Comparison of ENCODE assay signal across 37 mouse cellular contexts in the genomic region with DNA sequence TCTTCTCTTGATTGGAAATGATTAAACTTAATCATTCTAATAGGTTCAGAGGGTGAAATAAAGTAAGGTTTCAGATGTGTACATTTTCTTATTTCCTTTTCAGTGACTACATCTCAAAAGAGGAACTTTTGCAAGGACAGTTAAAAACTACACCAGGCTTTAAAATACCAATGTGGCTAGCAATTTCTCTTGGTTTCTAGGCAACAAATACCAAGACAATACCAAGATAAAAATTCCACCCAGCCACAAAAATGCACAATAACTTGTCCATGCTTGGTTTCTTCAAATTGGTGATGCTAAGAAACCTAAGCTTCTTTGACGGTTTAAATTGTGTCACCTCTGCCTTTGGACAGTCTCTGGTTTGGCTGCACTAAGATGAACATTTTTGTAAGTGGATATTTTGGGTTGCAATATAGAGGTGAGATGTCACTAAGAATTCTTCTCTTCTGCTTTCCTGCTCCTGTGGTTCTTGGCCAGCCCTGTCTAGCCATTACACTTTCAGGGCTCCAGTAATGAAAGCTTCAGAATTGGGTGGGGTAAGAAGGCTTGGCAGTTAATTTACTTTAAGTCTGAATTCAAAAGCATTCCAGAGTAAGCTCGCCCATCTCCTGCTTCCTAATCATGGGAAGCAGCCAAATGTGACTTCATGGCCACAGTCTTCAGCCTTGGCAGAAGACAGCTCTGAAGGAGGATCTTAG. TPM values are rescaled to one million over a fixed set of nuclear protein-coding genes. Genes with fewer than 3 reads are reported as not detected.
DNase-seq lines count a peak whose midpoint lies in the region; ATAC-seq and TF ChIP-seq lines count a peak whose summit lies in the region.
"Had no signal": no experiment of that assay in that cellular context is flagged by ENCODE, and none has a peak within 500 bp of the region (broad histone marks: within the 10 kb centered on the region; RNA-seq: fewer than 3 reads in every experiment).

No protein-coding gene starts in this region.

- no peak overlapping the region for H3K27ac ChIP-seq in lung, embryonic 14.5 days (ENCODE audit: low read depth)
- no peak overlapping the region for H3K27ac ChIP-seq in forebrain, embryonic 13.5 days
- H3K27ac ChIP-seq: forebrain, embryonic 10.5 days; heart, embryonic 10.5 days; heart, embryonic 15.5 days; hindbrain, embryonic 13.5 days; layer of hippocampus, adult 2 months; left cerebral cortex, adult 2 months; limb, embryonic 13.5 days; midbrain, embryonic 10.5 days; midbrain, embryonic 15.5 days; stomach, postnatal 0 days had no signal

- no peak overlapping the region for H3K4me2 ChIP-seq in lung, embryonic 14.5 days
- H3K4me2 ChIP-seq in forebrain, embryonic 13.5 days = no peak overlapping the region
- H3K4me2 ChIP-seq: heart, embryonic 15.5 days; hindbrain, embryonic 13.5 days; limb, embryonic 13.5 days; liver, embryonic 11.5 days; midbrain, embryonic 15.5 days had no signal

- WGBS in lung, embryonic 14.5 days = 39% methylated on average over 2 of the region's 2 CpGs
- 31% methylated on average over 2 of the region's 2 CpGs for WGBS in lung, adult 2 months
- 46% methylated on average over 2 of the region's 2 CpGs for WGBS in forebrain, embryonic 13.5 days

- ATAC-seq in lung, embryonic 14.5 days (ENCODE audit: insufficient read depth) = no peak
- ATAC-seq in Patski = peak; percentile 93
- peak; percentile 46 for ATAC-seq in granulocyte monocyte progenitor cell, adult 5-6 weeks (replicated peaks; ENCODE audit: poor library complexity, severe bottlenecking)
- ATAC-seq in forebrain, embryonic 13.5 days = no peak
- ATAC-seq: forebrain, postnatal 0 days; inflammation-experienced regulatory T-cells, adult 6 months; lung, postnatal 0 days; midbrain, embryonic 15.5 days had no signal

- POLR2A ChIA-PET in Patski (lab: Charles Lee) = no interaction called here

- peak; percentile 17 for DNase-seq in lung, embryonic 14.5 days
- DNase-seq in lung, adult 2 months = no peak
- peak; percentile 46 for DNase-seq in Patski (ENCODE audit: low read depth, low spot score)
- DNase-seq in right cerebral cortex, postnatal 25 days = no peak
- DNase-seq in T-cell, adult 2 months (ENCODE audit: low spot score) = no peak
- DNase-seq: B cell, adult 2 months; cerebellum, adult 2 months; cerebellum, postnatal 14 days; forebrain, postnatal 0 days; gastrocnemius, postnatal 10 days; heart, postnatal 36 days; kidney, adult 2 months; right cerebral cortex, postnatal 4 days; thymus, adult 2 months; thymus, postnatal 36 days had no signal

- no peak overlapping the region for H3K9ac ChIP-seq in lung, embryonic 14.5 days
- no peak overlapping the region for H3K9ac ChIP-seq in forebrain, embryonic 13.5 days
- H3K9ac ChIP-seq: forebrain, postnatal 0 days; heart, embryonic 15.5 days; hindbrain, embryonic 13.5 days; limb, embryonic 13.5 days; midbrain, embryonic 15.5 days had no signal

- CTCF ChIA-PET in Patski (lab: Charles Lee) = interaction anchor here (0.9 to 2.1 kb wide), 8 partner anchors 11 to 265 kb away, joined by 3 to 5 read pairs (median 4); no protein-coding TSS in a partner anchor

- TF ChIP-seq CTCF in lung, embryonic 14.5 days (IDR thresholded peaks at IDR 0.05; ENCODE audit: low read depth) = no peak
- no peak for TF ChIP-seq CTCF in lung, adult 2 months (IDR thresholded peaks at IDR 0.05; ENCODE audit: insufficient read depth, low read length)
- TF ChIP-seq CTCF in Patski (IDR thresholded peaks at IDR 0.05) = no peak

- H3K9me3 ChIP-seq in lung, embryonic 14.5 days (ENCODE audit: low read depth, low read length) = no peaks in the 10 kb centered on the region
- H3K9me3 ChIP-seq in forebrain, embryonic 13.5 days (replicated peaks) = no peaks in the 10 kb centered on the region
- H3K9me3 ChIP-seq: forebrain, embryonic 10.5 days; heart, embryonic 10.5 days; heart, embryonic 15.5 days; hindbrain, embryonic 13.5 days; limb, embryonic 13.5 days; midbrain, embryonic 10.5 days; midbrain, embryonic 15.5 days had no signal

- in situ Hi-C loops in Patski (cut with MboI; ENCODE audit: low pct_unique_long_range_greater_than_20kb) = loop anchor here (5.0 to 10.0 kb wide), 2 partner anchors 238 to 470 kb away; no protein-coding TSS in a partner anchor

- H3K36me3 ChIP-seq in lung, embryonic 14.5 days (ENCODE audit: insufficient read depth) = no peaks in the 10 kb centered on the region
- no peaks in the 10 kb centered on the region for H3K36me3 ChIP-seq in forebrain, embryonic 13.5 days (ENCODE audit: poor library complexity, severe bottlenecking)
- H3K36me3 ChIP-seq: forebrain, embryonic 10.5 days; heart, embryonic 10.5 days; heart, embryonic 15.5 days; hindbrain, embryonic 13.5 days; limb, embryonic 13.5 days; midbrain, embryonic 10.5 days; midbrain, embryonic 15.5 days had no signal

- no peak overlapping the region for H3K4me3 ChIP-seq in lung, embryonic 14.5 days (ENCODE audit: low read depth, low read length)
- H3K4me3 ChIP-seq in lung, adult 2 months (replicated peaks; ENCODE audit: extremely low read depth, low read depth, low read length) = no peak overlapping the region
- no peak overlapping the region for H3K4me3 ChIP-seq in forebrain, embryonic 13.5 days
- H3K4me3 ChIP-seq: forebrain, embryonic 10.5 days; heart, embryonic 10.5 days; heart, embryonic 15.5 days; hindbrain, embryonic 13.5 days; layer of hippocampus, adult 2 months; left cerebral cortex, adult 2 months; limb, embryonic 13.5 days; midbrain, embryonic 10.5 days; midbrain, embryonic 15.5 days had no signal

- H3K4me1 ChIP-seq in lung, embryonic 14.5 days (ENCODE audit: insufficient read depth) = no peaks in the 10 kb centered on the region
- H3K4me1 ChIP-seq in lung, adult 2 months (ENCODE audit: control insufficient read depth, insufficient read depth, low read length) = no peaks in the 10 kb centered on the region; the same call in 1 of the 2 replicates
- no peaks in the 10 kb centered on the region for H3K4me1 ChIP-seq in forebrain, embryonic 13.5 days
- H3K4me1 ChIP-seq: heart, embryonic 10.5 days; hindbrain, embryonic 13.5 days; limb, embryonic 13.5 days; midbrain, embryonic 15.5 days had no signal

- TF ChIP-seq POLR2A in lung, adult 2 months (IDR thresholded peaks at IDR 0.05; ENCODE audit: borderline replicate concordance, extremely low read depth, low read depth, low read length) = no peak

- no peaks in the 10 kb centered on the region for H3K27me3 ChIP-seq in lung, embryonic 14.5 days (ENCODE audit: insufficient read depth, low read length)
- H3K27me3 ChIP-seq in Patski = no peaks in the 10 kb centered on the region
- H3K27me3 ChIP-seq in forebrain, embryonic 13.5 days = no peaks in the 10 kb centered on the region
- H3K27me3 ChIP-seq: heart, embryonic 15.5 days; hindbrain, embryonic 13.5 days; limb, embryonic 13.5 days; midbrain, embryonic 15.5 days had no signal

RNA-seq across cellular contexts. Expression of a gene that starts 56.8 kb away (rescaled TPM):
- polyA plus RNA-seq in lung, embryonic 14.5 days (2014; fragmentation: Nextera tagmentation; extraction: Ambion mirVana) = not detected in 2 replicates
- 0.11 TPM in 1 of 2 replicates, not detected in the other for polyA plus RNA-seq in lung, adult 2 months (2012; rRNA removed)
- 0.28 TPM for polyA plus RNA-seq in Patski (2021)
- total RNA-seq in granulocyte monocyte progenitor cell, adult 5-6 weeks (2014; fragmentation: Nextera tagmentation) = not detected in 2 replicates
- total RNA-seq in granulocyte monocyte progenitor cell, adult 5-6 weeks (2017) = not detected in 2 replicates
- polyA plus RNA-seq in forebrain, embryonic 13.5 days (2015; fragmentation: Nextera tagmentation; extraction: Ambion mirVana) = not detected in 2 replicates
- total RNA-seq: gastrocnemius, postnatal 10 days; heart, postnatal 36 days; layer of hippocampus, adult 2 months; left cerebral cortex, adult 2 months; left cerebral cortex, postnatal 36 days had no signal
- polyA plus RNA-seq: embryonic facial prominence, embryonic 11.5 days; forebrain, embryonic 10.5 days; forebrain, postnatal 0 days; gonadal fat pad, adult 2 months; heart, embryonic 10.5 days; heart, embryonic 15.5 days; hindbrain, embryonic 13.5 days; kidney, adult 2 months; kidney, embryonic 16.5 days; limb, embryonic 13.5 days; liver, embryonic 11.5 days; liver, embryonic 16.5 days; lung, postnatal 0 days; midbrain, embryonic 10.5 days; midbrain, embryonic 15.5 days; neural tube, embryonic 11.5 days had no signal

RNA-seq across cellular contexts. Expression of a gene that starts 58.9 kb away (rescaled TPM):
- polyA plus RNA-seq in lung, embryonic 14.5 days (2014; fragmentation: Nextera tagmentation; extraction: Ambion mirVana) = 0.08 and 0.11 TPM in 2 replicates
- polyA plus RNA-seq in lung, adult 2 months (2012; rRNA removed) = 0.92 and 1.1 TPM in 2 replicates
- polyA plus RNA-seq in Patski (2021) = not detected
- 5.3 and 8.6 TPM in 2 replicates for total RNA-seq in granulocyte monocyte progenitor cell, adult 5-6 weeks (2014; fragmentation: Nextera tagmentation)
- 2.9 and 3.4 TPM in 2 replicates for total RNA-seq in granulocyte monocyte progenitor cell, adult 5-6 weeks (2017)
- not detected in 2 replicates for polyA plus RNA-seq in forebrain, embryonic 13.5 days (2015; fragmentation: Nextera tagmentation; extraction: Ambion mirVana)
- total RNA-seq: layer of hippocampus, adult 2 months; layer of hippocampus, postnatal 14 days had no signal
- polyA plus RNA-seq: lung, postnatal 0 days had no signal

Comparison
In these comparisons a context has a peak if more than half of its experiments do, and no peak if none do; other contexts are left out.
1. DNase-seq: peak in lung, embryonic 14.5 days (single experiment) and Patski (single experiment); none in lung, adult 2 months (single experiment), right cerebral cortex, postnatal 25 days (single experiment) and T-cell, adult 2 months (single experiment).
2. ATAC-seq: peak in Patski (single experiment) and granulocyte monocyte progenitor cell, adult 5-6 weeks (single experiment); none in lung, embryonic 14.5 days (single experiment) and forebrain, embryonic 13.5 days (single experiment).